Mouse (Mus musculus) small intestine, adult 2 months (tissue): ENCODE measurements around the gene Gabarap.

Experiments used
- CTCF ChIP-seq: fragments of 200-500 bp; IDR thresholded peaks from 2 replicates; pipeline ENCODE4 v1.5.1; 2012; ENCODE audit warnings: low read depth, mild to moderate bottlenecking, control low read depth, inconsistent platforms, low read length, moderate library complexity, mixed read lengths; ENCODE audit not compliant: insufficient replicate concordance, insufficient read length; ENCODE audit errors: extremely low read depth
- POLR2A ChIP-seq: fragments of 200-500 bp; IDR thresholded peaks from 2 replicates; pipeline ENCODE4 v1.6.1; 2012; ENCODE audit warnings: low read depth, mild to moderate bottlenecking, control low read depth, inconsistent platforms, low read length, moderate library complexity

DNA sequence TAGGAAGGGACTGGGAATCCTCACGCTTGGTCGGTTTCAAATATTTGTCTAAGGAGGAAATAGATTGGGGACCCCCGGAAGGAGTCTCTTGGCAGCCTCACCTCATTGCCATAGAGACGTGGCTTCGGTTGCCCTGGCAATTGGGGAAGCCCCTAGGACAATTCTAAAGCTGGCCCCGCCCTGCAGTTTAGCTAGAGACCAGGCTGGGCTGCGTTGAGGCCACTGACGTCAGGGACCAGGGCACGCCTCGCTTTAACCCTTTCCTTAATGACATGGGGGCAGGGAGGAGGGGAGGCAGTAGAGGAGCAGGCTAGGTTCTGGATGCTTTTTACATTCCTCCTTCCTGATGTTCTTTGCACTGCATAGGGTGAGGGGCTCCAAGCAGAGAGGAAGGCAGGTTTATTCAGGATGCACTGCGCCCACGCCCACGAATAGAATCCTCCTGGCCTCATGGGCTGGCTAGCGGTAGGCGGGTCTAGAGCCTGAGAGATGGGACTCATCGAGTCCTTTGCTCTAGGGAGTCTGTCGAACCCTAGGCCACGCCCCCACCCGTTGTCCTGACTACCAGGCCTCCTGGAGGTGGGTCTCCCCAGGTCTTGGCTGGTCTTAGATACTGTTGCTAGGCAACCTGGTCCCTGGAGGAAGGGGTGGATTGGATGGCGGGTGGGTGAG is 38.3 kb downstream of the Gabarap start:
- TF ChIP-seq POLR2A = no peak
- no peak for TF ChIP-seq CTCF
